Mouse (Mus musculus): ENCODE results near the gene Rps25.

DNA sequence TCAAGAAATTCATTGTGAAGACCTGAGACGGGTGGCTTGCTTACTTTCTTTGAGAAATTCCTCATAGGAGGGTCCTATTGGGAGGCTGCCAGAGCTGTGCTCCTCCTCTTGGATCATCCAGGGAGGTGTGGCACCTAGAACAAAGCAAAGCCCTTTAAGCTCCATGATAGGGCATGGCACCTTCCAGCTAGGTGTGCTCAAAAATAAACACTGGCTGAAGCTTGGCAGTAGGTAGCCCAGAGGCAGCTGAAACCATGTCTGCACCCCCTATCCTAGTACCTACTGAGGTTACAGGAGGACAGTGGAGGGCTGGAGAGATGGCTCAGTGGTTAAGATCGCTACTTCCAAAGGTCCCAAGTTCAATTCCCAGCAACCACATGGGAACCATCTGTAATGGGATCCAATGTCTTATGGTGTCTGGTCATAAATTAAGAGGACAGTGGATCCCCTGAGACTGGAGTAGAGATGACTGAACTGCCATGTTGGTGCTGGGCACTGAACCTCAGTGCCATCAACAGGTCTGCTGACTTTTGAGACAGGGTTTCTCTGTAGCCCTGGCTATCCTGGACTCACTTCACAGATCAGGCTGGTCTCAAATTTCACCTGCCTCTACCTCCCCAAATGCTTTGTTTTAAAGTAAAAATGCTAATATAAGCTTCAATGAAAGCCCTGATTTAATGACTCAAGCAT lies 3.9 kb downstream of the Rps25 start:
- no peak for TF ChIP-seq POLR2A (IDR thresholded peaks at IDR 0.05; ENCODE audit: insufficient read length, low read depth)
- TF ChIP-seq TCF12 (IDR thresholded peaks at IDR 0.05; ENCODE audit: insufficient read depth, poor library complexity, severe bottlenecking): no peak
- TF ChIP-seq E2F4 (IDR thresholded peaks at IDR 0.05; ENCODE audit: insufficient read depth): no peak
- no peak for TF ChIP-seq USF1 (IDR thresholded peaks at IDR 0.05; ENCODE audit: low read depth)
- TF ChIP-seq MAX (IDR thresholded peaks at IDR 0.05; ENCODE audit: low read depth): no peak
- TF ChIP-seq MYOD1 (IDR thresholded peaks at IDR 0.05; ENCODE audit: control insufficient read depth in 1 of 3, insufficient read length in 2 of 3, low read depth in 2 of 3): no peak
- TF ChIP-seq TCF3 (IDR thresholded peaks at IDR 0.05; ENCODE audit: insufficient read length, low read depth): no peak
- TF ChIP-seq POLR2AphosphoS2 (IDR thresholded peaks at IDR 0.05; ENCODE audit: insufficient read length, low read depth): peak; percentile 55
